Mouse (Mus musculus): ENCODE measurements at regions not wholly inside any gene's neighbourhood (a gene's known extent, or its start where the extent isn't known, plus 50 kb on each side); places are given as distances from the start of the nearest gene placed in this dataset.

- DNase-seq (ENCODE audit: low spot score), result peak; percentile 78
These were observed 303.9 kb upstream of the Sel1l start for GRCm38 (mm10) chr12:92152922-92153235.

GRCm38 (mm10) chr12:92152043-92152921 is 303.3 kb upstream of the Sel1l start:
- DNase-seq (ENCODE audit: low spot score), result peak; percentile 79

DNA sequence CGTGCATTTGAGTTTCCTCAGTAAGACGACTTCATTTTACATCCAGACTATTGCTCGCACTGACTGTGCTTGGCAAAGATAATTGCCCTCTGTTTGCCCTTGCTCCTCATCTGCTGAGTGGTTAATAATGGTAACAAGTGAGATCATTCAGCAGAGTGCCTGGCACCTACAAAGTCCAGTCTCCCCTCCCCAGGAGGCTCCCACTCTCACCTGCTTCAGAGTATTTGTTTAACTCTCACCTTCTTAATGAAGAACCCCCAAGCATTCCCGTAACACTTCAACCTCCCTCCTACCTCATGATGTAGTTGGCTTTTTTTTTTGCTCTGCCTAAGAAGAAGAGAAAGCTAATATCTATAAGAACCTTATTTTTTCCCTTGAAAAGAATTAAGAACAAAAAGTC is 288.6 kb upstream of the Sel1l start:
- DNase-seq (ENCODE audit: low spot score), result no peak

- no peak for DNase-seq (ENCODE audit: low spot score)
These were observed 278.7 kb upstream of the Sel1l start for GRCm38 (mm10) chr12:92127648-92128047.

- no peak for DNase-seq (ENCODE audit: low spot score)
These were observed 271.3 kb upstream of the Sel1l start for GRCm38 (mm10) chr12:92120164-92120815.

DNA sequence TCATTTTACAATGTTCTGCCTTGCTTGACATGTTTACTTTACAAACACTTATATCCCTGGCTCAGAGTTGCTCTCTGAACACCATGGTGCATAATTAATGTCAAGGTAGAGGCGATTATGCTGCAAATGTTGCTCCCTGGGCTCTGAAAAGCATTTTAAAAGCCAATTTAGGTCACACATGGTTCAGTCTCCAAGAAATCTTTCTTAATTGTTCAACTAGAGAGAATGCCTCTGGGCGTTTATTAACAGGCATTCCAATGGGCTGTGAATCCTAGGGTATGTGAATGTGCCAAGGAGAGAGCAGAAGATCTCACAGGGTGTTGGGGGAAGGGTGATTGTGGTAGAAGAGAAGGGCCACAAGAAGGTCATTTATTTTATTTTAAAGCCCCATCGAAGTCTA is 260.7 kb upstream of the Sel1l start:
- DNase-seq (ENCODE audit: low spot score), result no peak

DNA sequence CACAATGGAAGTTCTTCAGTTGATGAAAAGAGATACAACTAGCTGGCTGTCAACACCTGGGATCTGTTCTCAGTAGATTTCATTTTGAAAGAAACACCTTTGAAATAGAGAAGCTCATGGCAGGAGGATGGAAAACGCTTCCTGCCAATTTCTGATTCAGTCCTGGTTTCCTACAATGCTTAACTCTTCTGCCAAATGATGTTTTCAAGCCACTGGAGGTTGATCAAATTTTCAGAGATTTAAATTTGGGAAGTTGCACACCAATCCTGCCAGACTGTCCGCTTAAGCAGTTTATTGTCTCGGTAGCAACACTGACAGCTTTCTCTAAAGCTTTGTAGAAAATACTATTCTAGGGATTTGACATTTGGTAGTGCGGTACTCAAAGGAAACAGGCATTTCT is 251.1 kb upstream of the Sel1l start:
- no peak for DNase-seq (ENCODE audit: low spot score)

GRCm38 (mm10) chr12:92092794-92093365 is 243.9 kb upstream of the Sel1l start:
- no peak for DNase-seq (ENCODE audit: low spot score)

DNA sequence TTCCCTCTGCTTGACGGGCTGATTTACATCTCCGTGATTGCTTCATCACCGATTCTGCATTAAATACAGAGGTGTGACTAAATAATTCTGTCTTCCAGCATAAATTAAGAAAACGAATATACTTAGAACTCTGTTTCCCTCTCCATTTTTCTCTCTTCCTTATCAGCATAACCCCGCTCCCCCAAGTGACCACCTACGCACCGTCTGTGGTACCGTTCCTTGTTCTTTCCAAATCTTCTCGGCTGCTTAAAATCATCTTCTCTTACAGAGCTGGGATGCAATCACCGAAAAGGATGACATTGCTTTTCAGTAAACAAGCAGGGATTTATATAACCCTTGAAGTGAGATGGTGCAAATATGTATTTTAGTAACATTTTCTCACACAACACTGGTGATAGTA is 224.3 kb upstream of the Sel1l start:
- DNase-seq (ENCODE audit: low spot score), result no peak

- DNase-seq (ENCODE audit: low spot score), result no peak
These were observed 213.8 kb upstream of the Sel1l start for GRCm38 (mm10) chr12:92062731-92063130.

GRCm38 (mm10) chr12:92040481-92040880 is 191.5 kb upstream of the Sel1l start:
- peak; percentile 74 for DNase-seq (ENCODE audit: low spot score)

GRCm38 (mm10) chr12:92029192-92029591 is 180.2 kb upstream of the Sel1l start:
- no peak for DNase-seq (ENCODE audit: low spot score)

- no peak for DNase-seq (ENCODE audit: low spot score)
These were observed 179.4 kb upstream of the Sel1l start for GRCm38 (mm10) chr12:92028354-92028753.

DNA sequence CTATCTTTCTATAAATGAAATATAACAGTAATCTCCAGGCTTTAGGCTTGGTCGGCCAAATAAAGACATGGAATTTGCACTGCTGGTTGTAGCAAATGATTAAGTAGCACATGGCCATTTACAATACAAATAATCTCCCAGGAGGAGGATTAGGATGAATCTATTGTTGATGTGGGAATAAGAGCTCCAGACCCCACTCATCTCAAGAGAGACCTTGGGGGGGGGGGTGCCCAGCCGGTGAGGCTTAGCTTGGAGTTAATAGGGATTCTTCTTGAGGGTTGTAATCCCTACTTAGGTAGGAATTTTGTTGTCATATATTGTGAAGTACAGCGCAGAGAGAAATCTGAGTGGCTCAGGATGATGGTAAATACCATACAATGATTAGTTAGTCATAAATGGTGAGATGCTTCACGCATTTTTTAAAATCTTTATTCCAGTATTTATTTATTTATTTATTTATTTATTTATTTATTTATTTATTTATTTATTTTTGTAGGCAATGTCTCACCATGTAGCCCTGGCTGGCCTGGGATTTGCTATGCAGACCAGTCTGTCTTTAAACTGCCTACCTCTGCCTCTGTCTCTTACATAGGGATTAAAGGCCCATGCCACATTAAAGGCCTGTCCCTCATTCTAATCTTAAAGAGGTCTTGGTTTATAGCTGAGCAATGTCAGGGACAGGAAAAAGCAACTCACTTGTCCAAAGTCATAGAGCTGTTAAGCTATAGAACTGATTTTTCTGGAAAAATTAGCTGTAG is 175.7 kb upstream of the Sel1l start:
- peak; percentile 35 for DNase-seq (ENCODE audit: low spot score)

DNA sequence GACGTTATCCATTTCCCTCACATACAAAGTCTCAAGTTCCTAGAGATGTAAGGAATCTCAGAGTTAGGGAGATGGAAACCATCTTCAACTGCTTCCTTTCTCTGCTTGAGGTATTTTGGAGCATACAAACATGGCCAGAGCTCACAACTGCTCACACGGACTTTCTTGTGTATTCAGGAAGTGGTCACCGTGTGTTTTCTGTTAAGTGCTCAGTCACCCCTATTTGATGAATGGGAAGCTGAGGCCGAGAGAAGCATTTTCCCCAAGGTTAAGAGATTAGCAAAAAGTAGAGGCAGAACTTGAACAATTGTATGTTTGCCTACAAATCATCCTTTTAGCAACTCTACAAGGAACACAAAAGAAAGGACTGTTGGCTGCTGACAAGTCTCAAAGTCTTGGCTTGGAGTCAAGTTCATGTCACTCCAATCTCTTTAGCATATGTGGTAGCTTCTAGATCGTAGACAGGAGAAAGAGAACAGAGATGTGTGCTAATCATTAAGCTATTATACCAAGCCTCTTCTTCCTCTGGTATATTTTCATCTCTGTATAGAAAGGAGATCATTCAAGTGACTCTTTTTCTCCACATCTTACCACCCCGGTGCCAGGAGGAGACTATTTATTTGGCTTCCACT is 170.8 kb upstream of the Sel1l start:
- no peak for DNase-seq (ENCODE audit: low spot score)

DNA sequence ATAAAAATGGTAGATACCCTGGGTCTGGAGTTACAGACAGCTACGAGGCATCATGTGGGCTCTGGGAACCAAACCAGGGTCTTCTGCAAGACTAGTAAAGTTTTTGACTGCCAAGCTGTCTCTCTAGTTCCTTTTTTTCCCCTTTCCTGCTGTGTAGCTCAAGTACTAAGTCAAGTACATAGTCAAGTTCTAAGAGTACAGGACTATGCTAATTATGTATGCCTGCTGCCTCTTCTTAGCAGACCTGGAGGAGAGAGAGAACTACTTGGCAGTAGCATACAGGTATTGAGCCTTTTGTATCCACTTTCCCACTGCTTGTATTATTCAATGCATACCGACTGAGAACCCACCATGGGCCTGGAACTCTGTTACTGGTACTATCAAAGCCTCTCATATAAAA is 166.4 kb upstream of the Sel1l start:
- no peak for DNase-seq (ENCODE audit: low spot score)

DNA sequence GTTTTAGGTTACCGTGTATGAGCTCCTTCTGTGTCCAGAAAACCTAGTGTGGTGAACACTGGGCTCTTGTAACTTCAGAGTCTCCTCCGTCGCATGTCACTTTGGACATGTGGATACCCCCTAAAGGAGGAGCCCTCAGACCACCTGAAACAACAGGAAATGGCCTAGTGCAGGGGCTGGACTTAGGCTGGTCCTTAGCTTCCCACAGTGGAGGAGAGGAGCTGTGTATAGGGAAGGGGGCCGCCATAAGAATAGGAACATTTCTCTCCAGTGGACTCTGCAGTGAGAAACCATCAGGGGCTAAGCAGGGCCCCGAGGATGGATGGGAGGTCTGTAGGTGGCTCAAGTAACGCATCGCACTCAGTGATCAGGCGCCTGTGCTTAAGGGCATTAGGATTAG is 165.0 kb upstream of the Sel1l start:
- no peak for DNase-seq (ENCODE audit: low spot score)

DNA sequence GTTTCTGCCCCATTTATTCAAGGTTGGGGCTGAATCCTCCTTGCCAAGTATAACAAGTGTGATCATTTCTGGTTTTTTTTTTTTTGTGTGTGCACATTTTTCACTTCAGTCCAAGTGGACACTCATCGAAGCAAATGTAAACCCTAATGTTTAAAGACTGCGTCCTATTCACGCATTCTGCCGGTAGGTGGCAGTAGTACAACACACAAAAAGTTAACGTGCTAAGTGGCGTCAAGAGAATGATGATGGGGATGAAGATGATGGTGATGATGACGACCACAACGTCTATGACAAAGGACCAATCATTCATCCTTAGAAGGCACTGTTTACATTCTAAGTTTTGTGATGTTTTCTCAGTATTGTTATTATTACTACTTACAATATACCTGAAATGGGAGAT is 164.3 kb upstream of the Sel1l start:
- peak; percentile 79 for DNase-seq (ENCODE audit: low spot score)

DNA sequence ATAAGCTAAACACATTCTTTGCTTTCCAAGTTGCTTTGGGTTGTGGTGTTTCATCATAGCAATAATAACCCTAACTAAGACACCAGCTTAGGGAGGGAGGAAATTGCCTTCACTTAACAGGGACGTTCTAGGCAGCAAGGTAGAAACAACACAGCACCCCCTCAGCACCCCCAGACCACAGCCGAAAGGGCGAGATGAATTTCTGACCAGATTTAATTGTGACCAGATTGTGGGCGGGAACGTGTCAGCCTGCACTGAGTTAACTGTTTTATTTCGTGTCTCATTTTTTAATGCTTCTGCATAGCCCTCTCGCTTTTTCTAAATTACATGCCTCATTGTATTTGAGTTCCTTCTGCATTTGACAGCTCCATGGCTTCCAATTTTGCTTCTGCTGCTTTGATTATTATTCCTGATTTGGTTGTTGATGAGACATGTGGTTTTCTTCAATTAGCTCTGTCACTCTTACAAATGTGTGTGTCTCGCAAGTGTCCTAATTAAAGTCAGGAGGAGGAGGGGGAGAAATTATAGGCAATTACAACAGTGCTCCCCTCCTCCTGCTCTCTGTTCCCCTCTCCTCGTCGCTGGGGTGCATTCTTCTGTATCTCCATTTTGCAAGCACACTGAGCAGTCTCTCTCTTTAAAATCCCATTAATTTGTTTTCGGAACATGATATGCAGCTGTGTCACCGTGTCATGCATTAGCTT is 155.6 kb upstream of the Sel1l start:
- peak; percentile 32 for DNase-seq (ENCODE audit: low spot score)

GRCm38 (mm10) chr12:91999031-91999430 is 150.1 kb upstream of the Sel1l start:
- DNase-seq (ENCODE audit: low spot score), result no peak

DNA sequence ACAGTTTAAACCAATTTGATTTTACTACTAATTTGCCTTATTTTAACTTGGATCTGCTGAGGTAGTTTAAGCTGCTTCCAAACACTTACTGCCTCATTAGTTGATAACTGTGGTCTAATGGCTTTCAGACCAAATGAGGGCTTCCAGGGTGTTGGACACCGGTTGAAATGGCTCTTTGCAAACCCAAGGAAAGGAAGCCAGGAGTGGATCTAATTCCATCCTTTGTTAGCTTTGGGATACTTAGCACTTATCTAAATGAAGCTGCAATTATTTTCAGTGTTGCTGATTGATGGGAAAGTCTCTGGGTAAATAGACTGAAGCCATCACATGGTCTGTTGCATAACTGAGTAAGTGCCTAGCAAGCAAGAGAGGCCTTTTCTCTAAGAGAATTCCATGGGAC is 148.4 kb upstream of the Sel1l start:
- DNase-seq (ENCODE audit: low spot score), result no peak

GRCm38 (mm10) chr12:91995545-91995944 is 146.6 kb upstream of the Sel1l start:
- DNase-seq (ENCODE audit: low spot score), result no peak

All from retina, embryonic 14.5 days (tissue).